Mouse (Mus musculus) liver, embryonic 11.5 days (tissue): Measurements from ENCODE around the gene Rbfox2. TPM values are rescaled to one million over a fixed set of nuclear protein-coding genes. Genes with fewer than 3 reads are reported as not detected.

Experiments used
- ATAC-seq: fragments of 200-750 bp; cut with Nextera tagmentation; replicated peaks from 2 replicates; pipeline ENCODE4 v1.8.0; 2017; ENCODE audit warnings: moderate number of reproducible peaks, mild to moderate bottlenecking, moderate TSS enrichment, moderate library complexity; ENCODE audit not compliant: low FRiP score
- DNase-seq: peaks from one replicate; pipeline ENCODE4 v3.0.0-alpha.2; 2017; ENCODE audit warnings: low spot score
- H3K27ac ChIP-seq: fragments of 300-500 bp; sonication (generic); 2 replicates; pipeline ENCODE4 v1.5.1; 2014; ENCODE audit warnings: mild to moderate bottlenecking, low read depth, low read length, control low read depth
- H3K27me3 ChIP-seq: fragments of 300-500 bp; sonication (generic); replicated peaks from 2 replicates; pipeline ENCODE4 v1.6.1; 2014; ENCODE audit warnings: low read length, mixed read lengths; ENCODE audit not compliant: control insufficient read depth, insufficient read depth
- H3K36me3 ChIP-seq: fragments of 300-500 bp; sonication (generic); 2 replicates; pipeline ENCODE4 v1.6.1; 2014; ENCODE audit warnings: mild to moderate bottlenecking, low read length, moderate library complexity, mixed read lengths; ENCODE audit not compliant: control insufficient read depth, insufficient read depth
- H3K4me1 ChIP-seq: fragments of 300-500 bp; sonication (generic); replicated peaks from 2 replicates; pipeline ENCODE4 v1.6.1; 2014; ENCODE audit warnings: low read length, mixed read lengths; ENCODE audit not compliant: control insufficient read depth, insufficient read depth
- H3K4me2 ChIP-seq: fragments of 300-500 bp; sonication (generic); 2 replicates; pipeline ENCODE4 v1.6.1; 2014; ENCODE audit warnings: mild to moderate bottlenecking, control low read depth, moderate library complexity
- H3K4me3 ChIP-seq: fragments of 300-500 bp; sonication (generic); 2 replicates; pipeline ENCODE4 v1.5.1; 2014; ENCODE audit warnings: low read depth, low read length, control low read depth
- H3K9ac ChIP-seq: fragments of 300-500 bp; sonication (generic); 2 replicates; pipeline ENCODE4 v1.6.1; 2014; ENCODE audit warnings: low read depth, low read length, control low read depth
- H3K9me3 ChIP-seq: fragments of 300-500 bp; sonication (generic); 2 replicates; pipeline ENCODE4 v1.6.1; 2016; ENCODE audit warnings: low read length, inconsistent platforms, mixed read lengths; ENCODE audit not compliant: control insufficient read depth
- WGBS: fragments of 180-500 bp; shearing (Covaris S2); extraction: QIAGEN DNeasy Blood & Tissue Kit; methylation state at CpG from one replicate; pipeline ENCODE4 v1.1.7; 2014; 5-methylcytosine and 5-hydroxymethylcytosine counted together
- polyA plus RNA-seq: library from polyadenylated mRNA; unstranded; fragments of >200 nt; fragmentation: Nextera tagmentation; extraction: Ambion mirVana; gene quantifications from 2 replicates; pipeline ENCODE4 v1.2.1, GENCODE M21; 2014

The Rbfox2 gene
- polyA plus RNA-seq, 1 experiment from 2014 or later, result 26.6 TPM

DNA sequence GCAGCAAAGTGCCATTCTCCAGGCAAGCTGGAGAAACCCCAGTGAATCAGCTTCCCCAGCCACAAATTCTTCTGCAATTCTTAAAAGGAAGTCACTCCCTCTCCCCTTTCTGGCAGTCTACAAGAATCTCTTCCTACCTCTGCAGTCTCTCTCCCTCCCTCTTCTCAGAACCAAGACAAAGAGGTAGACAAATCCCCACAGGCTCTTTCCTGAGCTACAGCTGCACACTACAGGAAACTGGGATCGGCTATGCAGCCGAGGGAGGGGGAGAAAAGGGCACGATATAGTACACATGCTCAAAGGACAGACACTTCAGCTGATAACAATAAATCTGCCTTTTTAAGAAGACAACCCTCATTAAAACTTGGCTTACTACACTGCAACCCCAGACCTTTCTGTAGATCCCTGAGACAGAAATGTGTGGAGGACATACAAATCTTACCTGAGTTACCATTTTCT lies 153.7 kb downstream of the Rbfox2 start:
- no peaks in the 10 kb centered on the region for H3K36me3 ChIP-seq
- H3K27me3 ChIP-seq, result no peaks in the 10 kb centered on the region; the same call in 1 of the 2 replicates
- H3K9ac ChIP-seq, result peak overlapping the region; percentile 61
- ATAC-seq (0 out of 2 replicates have a peak, but pooled peaks have one; percentile 34), DNase-seq (no peak)
- peak overlapping the region; percentile 55 for H3K4me3 ChIP-seq
- H3K4me2 ChIP-seq, result peak overlapping the region; percentile 69
- no peaks in the 10 kb centered on the region for H3K9me3 ChIP-seq
- WGBS, result 0% methylated on average over 3 of the region's 3 CpGs
- H3K4me1 ChIP-seq, result peaks cover 22% of the 10 kb centered on the region
- peak overlapping the region; percentile 78 for H3K27ac ChIP-seq

DNA sequence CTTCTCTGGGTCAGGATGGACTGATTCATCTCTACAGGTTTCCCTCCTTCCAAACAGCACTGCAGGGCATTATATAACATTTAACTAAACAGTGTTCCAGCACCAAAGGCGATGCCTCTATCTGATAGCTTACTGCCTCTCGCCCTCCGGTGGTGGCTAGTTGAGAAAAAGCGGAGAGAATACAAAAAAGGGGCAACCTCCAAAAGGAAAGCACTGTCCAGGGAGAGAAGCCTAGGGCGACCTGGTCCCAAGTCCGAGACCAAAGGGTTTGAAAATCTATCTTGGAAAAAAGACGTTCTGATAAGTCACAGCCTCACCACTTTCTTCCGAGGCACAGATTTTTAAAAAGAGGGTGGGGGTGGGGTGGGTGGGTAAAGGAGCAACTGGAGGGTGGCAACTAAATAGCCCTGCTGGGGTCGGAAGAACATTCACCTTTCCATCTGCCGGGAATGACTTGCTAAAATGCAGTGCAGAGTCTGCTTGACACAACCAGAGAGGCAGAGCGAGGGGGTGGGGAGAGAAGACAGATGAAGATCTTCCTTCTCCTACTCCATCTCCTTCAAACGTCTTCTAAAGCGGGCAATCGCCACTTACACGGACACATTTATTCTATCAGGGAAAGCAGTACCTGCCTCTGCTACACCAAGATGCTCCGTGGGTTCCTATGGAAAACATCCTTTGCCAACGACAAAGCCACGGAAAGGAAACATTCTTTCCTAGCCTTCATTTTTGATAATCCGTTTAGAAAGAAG lies 154.3 kb downstream of the Rbfox2 start:
- DNase-seq (no peak), ATAC-seq (no peak)
- Histone ChIP-seq H3K9ac (peak overlapping the region; percentile 61), H3K27me3 (no peaks in the 10 kb centered on the region; the same call in 1 of the 2 replicates), H3K4me1 (peaks cover 22% of the 10 kb centered on the region), H3K9me3 (no peaks in the 10 kb centered on the region), H3K27ac (peak overlapping the region; percentile 78), H3K36me3 (no peaks in the 10 kb centered on the region), H3K4me3 (peak overlapping the region; percentile 55), H3K4me2 (peak overlapping the region; percentile 69)
- WGBS, result 2% methylated on average over 19 of the region's 19 CpGs

DNA sequence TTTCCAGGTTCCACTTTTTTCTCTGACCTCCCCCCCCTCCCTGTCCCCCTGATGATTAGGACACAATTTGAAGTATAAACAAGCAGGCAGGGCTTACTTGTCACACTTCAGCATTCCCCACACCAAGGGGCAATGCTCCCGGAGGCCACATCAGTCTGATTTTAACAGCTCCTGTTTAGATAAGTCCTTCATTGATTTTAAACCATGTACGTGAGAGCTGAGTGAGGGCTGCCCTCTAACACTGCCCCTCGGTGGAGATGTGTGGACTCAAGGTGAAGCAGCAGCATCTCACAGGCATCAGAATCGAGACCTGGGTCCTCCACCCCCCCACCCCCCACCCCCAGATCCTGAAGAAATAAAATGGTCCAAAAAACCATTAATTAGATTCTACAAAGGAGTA lies 155.0 kb downstream of the Rbfox2 start:
- 25% methylated on average over 4 of the region's 4 CpGs for WGBS

DNA sequence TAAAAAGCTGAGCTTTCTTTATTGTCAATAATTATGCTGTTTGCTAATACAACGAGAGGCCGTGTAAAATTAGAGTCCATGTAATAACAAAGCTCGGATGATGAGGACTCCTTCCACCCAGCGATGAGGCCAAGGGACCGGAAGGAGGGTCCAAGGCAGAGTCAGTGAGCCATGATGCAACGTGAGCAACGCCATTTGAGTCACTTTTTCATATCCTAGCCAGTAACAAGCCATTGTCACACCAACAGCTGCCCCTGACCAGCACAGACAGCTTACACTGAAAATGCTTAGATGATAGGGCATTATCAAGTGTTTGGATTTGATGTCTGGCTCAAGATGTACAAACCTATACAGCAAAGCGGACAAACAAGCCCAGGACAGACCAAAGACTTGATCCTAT lies 155.6 kb downstream of the Rbfox2 start:
- H3K4me3 ChIP-seq, result peak overlapping the region; percentile 55
- H3K27me3 ChIP-seq, result no peaks in the 10 kb centered on the region; the same call in 1 of the 2 replicates
- H3K27ac ChIP-seq, result peak overlapping the region; percentile 58; the same call in 1 of the 2 replicates
- peaks cover 22% of the 10 kb centered on the region for H3K4me1 ChIP-seq
- H3K36me3 ChIP-seq, result no peaks in the 10 kb centered on the region
- 66% methylated on average over 8 of the region's 8 CpGs for WGBS
- no peak overlapping the region for H3K9ac ChIP-seq
- peak overlapping the region; percentile 69 for H3K4me2 ChIP-seq
- no peak for ATAC-seq
- no peak for DNase-seq
- no peaks in the 10 kb centered on the region for H3K9me3 ChIP-seq

More for the DNA sequence above, 155.0 kb downstream of the Rbfox2 start:
- H3K4me1 ChIP-seq, result peaks cover 22% of the 10 kb centered on the region
- H3K36me3 ChIP-seq, result no peaks in the 10 kb centered on the region
- ATAC-seq, result no peak
- no peak overlapping the region for H3K27ac ChIP-seq
- H3K27me3 ChIP-seq, result no peaks in the 10 kb centered on the region; the same call in 1 of the 2 replicates
- H3K4me3 ChIP-seq, result peak overlapping the region; percentile 55
- DNase-seq, result no peak
- H3K4me2 ChIP-seq, result peak overlapping the region; percentile 69
- H3K9ac ChIP-seq, result no peak overlapping the region
- H3K9me3 ChIP-seq, result no peaks in the 10 kb centered on the region

DNA sequence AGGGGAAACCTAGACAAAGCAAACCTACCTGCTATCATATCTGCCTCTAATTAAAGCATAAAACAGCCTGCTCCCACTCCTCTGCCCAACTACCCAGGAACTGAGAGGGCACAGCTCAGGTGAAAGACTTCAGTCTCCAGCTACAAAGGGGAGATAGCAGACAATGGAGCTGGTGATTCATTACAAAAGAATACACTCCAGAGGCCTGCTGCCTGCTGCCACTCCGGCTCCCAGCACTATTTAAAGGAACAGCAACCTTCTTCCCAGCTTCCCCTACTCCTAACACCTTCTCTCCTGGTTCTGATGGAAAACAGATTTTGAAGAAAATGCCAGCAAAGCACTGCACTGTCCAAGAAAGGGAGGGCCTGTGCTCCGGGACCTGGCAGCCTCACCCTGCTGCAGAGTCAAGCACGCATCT lies 156.4 kb downstream of the Rbfox2 start:
- peak overlapping the region; percentile 24; the same call in 1 of the 2 replicates for H3K4me3 ChIP-seq
- WGBS, result 42% methylated on average over 3 of the region's 3 CpGs
- H3K9ac ChIP-seq, result 0 out of 2 replicates have a peak overlapping the region, but pooled peaks have one; percentile 2
- DNase-seq, result no peak
- H3K9me3 ChIP-seq, result no peaks in the 10 kb centered on the region
- H3K36me3 ChIP-seq, result no peaks in the 10 kb centered on the region
- H3K27me3 ChIP-seq, result no peaks in the 10 kb centered on the region; the same call in 1 of the 2 replicates
- peaks cover 22% of the 10 kb centered on the region for H3K4me1 ChIP-seq
- peak overlapping the region; percentile 67 for H3K27ac ChIP-seq
- peak overlapping the region; percentile 69 for H3K4me2 ChIP-seq
- no peak for ATAC-seq

DNA sequence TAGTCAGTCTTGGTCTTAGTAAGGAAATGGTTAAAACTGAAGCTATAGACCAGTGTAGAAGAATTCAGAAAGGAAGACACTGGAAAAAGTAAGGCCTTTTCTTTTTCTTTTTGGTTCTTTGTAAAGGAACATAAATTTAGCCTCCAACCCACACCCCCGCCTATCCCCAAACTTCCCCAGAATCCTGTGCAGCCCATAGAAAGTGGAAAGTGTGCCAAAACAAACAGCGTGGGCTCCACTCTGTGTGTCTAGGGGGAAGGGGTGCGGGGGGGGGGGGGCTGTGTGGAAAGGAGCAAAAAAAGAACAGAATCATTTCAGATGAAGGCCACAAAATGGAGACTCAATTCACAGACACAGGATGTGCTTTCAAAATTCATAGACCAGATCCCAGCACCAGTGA lies 156.8 kb downstream of the Rbfox2 start:
- H3K9me3 ChIP-seq, result no peaks in the 10 kb centered on the region
- H3K36me3 ChIP-seq, result no peaks in the 10 kb centered on the region
- H3K4me3 ChIP-seq, result peak overlapping the region; percentile 24; the same call in 1 of the 2 replicates
- H3K27me3 ChIP-seq, result no peaks in the 10 kb centered on the region; the same call in 1 of the 2 replicates
- H3K27ac ChIP-seq, result peak overlapping the region; percentile 67
- H3K4me2 ChIP-seq, result peak overlapping the region; percentile 69
- H3K4me1 ChIP-seq, result peaks cover 22% of the 10 kb centered on the region
- 51% methylated on average over 3 of the region's 3 CpGs for WGBS
- H3K9ac ChIP-seq, result no peak overlapping the region
- DNase-seq (no peak), ATAC-seq (no peak)

DNA sequence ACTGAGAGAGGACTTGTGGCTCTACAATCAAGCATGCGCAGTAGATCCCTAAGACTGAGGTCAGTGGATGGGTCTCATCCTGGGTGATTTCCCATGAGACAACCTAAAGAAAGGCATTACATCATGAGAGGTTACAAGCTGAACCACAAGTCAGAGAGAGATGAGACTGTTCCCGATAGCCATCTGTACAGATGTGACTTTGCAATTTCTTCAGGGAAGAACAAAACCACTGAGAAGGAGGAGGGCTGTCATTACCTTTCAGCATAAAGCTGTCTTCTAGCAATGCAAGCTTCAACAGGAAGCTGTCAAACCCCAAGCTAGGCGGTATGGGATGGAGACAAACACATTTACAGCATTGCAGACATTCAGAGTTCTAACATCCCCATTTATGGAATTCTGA lies 157.3 kb downstream of the Rbfox2 start:
- ATAC-seq, result no peak
- no peak overlapping the region for H3K9ac ChIP-seq
- no peak overlapping the region for H3K4me3 ChIP-seq
- H3K27ac ChIP-seq, result no peak overlapping the region
- no peaks in the 10 kb centered on the region for H3K36me3 ChIP-seq
- 36% methylated on average over 3 of the region's 3 CpGs for WGBS
- no peak overlapping the region; the same call in 1 of the 2 replicates for H3K4me2 ChIP-seq
- no peak for DNase-seq
- peaks cover 22% of the 10 kb centered on the region for H3K4me1 ChIP-seq
- H3K9me3 ChIP-seq, result no peaks in the 10 kb centered on the region
- H3K27me3 ChIP-seq, result no peaks in the 10 kb centered on the region; the same call in 1 of the 2 replicates

DNA sequence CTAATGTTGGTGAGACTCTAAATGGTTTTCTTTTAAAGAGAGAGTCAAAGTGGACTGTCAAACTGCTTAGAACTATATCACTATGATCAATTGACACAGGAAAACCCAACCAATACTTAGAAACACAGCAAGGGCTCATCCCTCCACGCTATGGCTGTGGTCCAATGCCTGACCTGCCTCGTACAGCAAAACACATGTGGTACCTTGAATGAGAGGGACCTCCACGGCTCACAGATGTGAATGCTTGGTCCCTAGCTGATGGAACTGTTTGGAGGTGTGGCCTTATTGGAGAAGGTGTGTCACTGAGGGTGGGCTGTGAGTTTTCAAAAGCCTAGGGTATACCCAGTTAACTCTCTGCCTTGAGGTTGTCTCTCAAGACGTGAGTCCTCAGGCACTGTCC lies 159.9 kb downstream of the Rbfox2 start:
- Histone ChIP-seq H3K27me3 (no peaks in the 10 kb centered on the region), H3K27ac (no peak overlapping the region), H3K4me2 (no peak overlapping the region), H3K4me3 (no peak overlapping the region), H3K36me3 (no peaks in the 10 kb centered on the region), H3K9ac (no peak overlapping the region), H3K9me3 (no peaks in the 10 kb centered on the region), H3K4me1 (peaks cover 19% of the 10 kb centered on the region)
- no peak for DNase-seq
- WGBS, result 75% methylated on average over 4 of the region's 4 CpGs
- ATAC-seq, result no peak
